Mouse (Mus musculus) adrenal gland, adult 2 months (tissue): Measurements from ENCODE around the gene Tdrd5. TPM values are rescaled to one million over a fixed set of nuclear protein-coding genes. Genes with fewer than 3 reads are reported as not detected.
A peak's percentile ranks its signal among the peaks of the same experiment; 100 is the strongest.
"Not testable (repeated sequence)": the region's sequence is repeated elsewhere in the genome, so short reads cannot be mapped to it uniquely, and the experiment has no call there.

ENCODE experiments used
- DNase-seq: peaks from one replicate; pipeline ENCODE4 v3.0.0; 2021
- long read RNA-seq: library from polyadenylated mRNA; stranded (forward); transcript quantifications from one replicate; pipeline ENCODE4 v2.0.0, GENCODE M21; 2021
- polyA plus RNA-seq: library from polyadenylated mRNA; depleted of rRNA; stranded (reverse); fragments of >200 nt; gene quantifications from 2 replicates; pipeline ENCODE4 v1.2.3, GENCODE M21; 2012; rRNA removed
- total RNA-seq, 2 experiments: library from RNA; stranded (reverse); gene quantifications; 2 replicates each; pipeline ENCODE4 v1.2.3; 2021

The Tdrd5 gene
- under 1 TPM in 1 of 2 experiments, not detected in 1; 0.72 TPM for total RNA-seq
- not detected in 2 replicates for polyA plus RNA-seq
- long read RNA-seq: 0 reads

GRCm38 (mm10) chr1:156302911-156303749 is at the start of gene Tdrd5:
TSS of gene Tdrd5 (minus strand) at chr1:156303664.
- DNase-seq: peak; percentile 14

- no peak for DNase-seq
These were observed 49.0 kb upstream of the Tdrd5 start for GRCm38 (mm10) chr1:156352466-156352865.

- DNase-seq: no peak
These were observed 47.0 kb upstream of the Tdrd5 start for GRCm38 (mm10) chr1:156350441-156350840.

- DNase-seq: no peak
These were observed 45.6 kb upstream of the Tdrd5 start for GRCm38 (mm10) chr1:156349031-156349430.

- DNase-seq: no peak
These were observed 42.2 kb upstream of the Tdrd5 start for GRCm38 (mm10) chr1:156345633-156346032.

GRCm38 (mm10) chr1:156344433-156344832 is 41.0 kb upstream of the Tdrd5 start:
- DNase-seq: no peak

GRCm38 (mm10) chr1:156340847-156341246 is 37.4 kb upstream of the Tdrd5 start:
- DNase-seq: peak; percentile 20

- DNase-seq: no peak
These were observed 19.7 kb upstream of the Tdrd5 start for GRCm38 (mm10) chr1:156323126-156323525.

- DNase-seq: peak; percentile 2
These were observed 7.2 kb upstream of the Tdrd5 start, which contains the start of gene Nphs2 for GRCm38 (mm10) chr1:156310630-156311029. TSS of gene Nphs2 (plus strand) at chr1:156310727.

GRCm38 (mm10) chr1:156308595-156308994 is 5.1 kb upstream of the Tdrd5 start:
- DNase-seq: no peak

- DNase-seq: no peak
These were observed 13.4 kb downstream of the Tdrd5 start for GRCm38 (mm10) chr1:156290016-156290415.

GRCm38 (mm10) chr1:156289222-156289587 is 14.3 kb downstream of the Tdrd5 start:
- DNase-seq: not testable (repeated sequence)

GRCm38 (mm10) chr1:156288556-156289221 is 14.8 kb downstream of the Tdrd5 start:
- no peak for DNase-seq

GRCm38 (mm10) chr1:156285541-156285896 is 17.9 kb downstream of the Tdrd5 start:
- no peak for DNase-seq

GRCm38 (mm10) chr1:156284851-156285540 is 18.5 kb downstream of the Tdrd5 start:
- no peak for DNase-seq

GRCm38 (mm10) chr1:156284207-156284606 is 19.3 kb downstream of the Tdrd5 start:
- no peak for DNase-seq

- no peak for DNase-seq
These were observed 23.3 kb downstream of the Tdrd5 start for GRCm38 (mm10) chr1:156280131-156280530.

- no peak for DNase-seq
These were observed 29.8 kb downstream of the Tdrd5 start for GRCm38 (mm10) chr1:156273647-156274046.

- no peak for DNase-seq
These were observed 31.8 kb downstream of the Tdrd5 start for GRCm38 (mm10) chr1:156271654-156272053.

GRCm38 (mm10) chr1:156270471-156270870 is 33.0 kb downstream of the Tdrd5 start:
- DNase-seq: no peak

- not testable (repeated sequence) for DNase-seq
These were observed 34.9 kb downstream of the Tdrd5 start for GRCm38 (mm10) chr1:156268546-156268945.

GRCm38 (mm10) chr1:156263946-156264345 is 39.5 kb downstream of the Tdrd5 start:
- DNase-seq: peak; percentile 17

- peak; percentile 52 for DNase-seq
These were observed 40.1 kb downstream of the Tdrd5 start for GRCm38 (mm10) chr1:156263352-156263751.
